Mouse (Mus musculus) heart, postnatal 4 days (tissue): ENCODE measurements around the gene Prpf8. TPM values are rescaled to one million over a fixed set of nuclear protein-coding genes. Genes with fewer than 3 reads are reported as not detected.
A peak's percentile ranks its signal among the peaks of the same experiment; 100 is the strongest.

Source experiments
- DNase-seq: peaks from one replicate; pipeline ENCODE4 v3.0.0; 2021
- total RNA-seq, 2 experiments: library from RNA; stranded (reverse); gene quantifications; 2 replicates each; pipeline ENCODE4 v1.2.3; 2021

Gene Prpf8
- total RNA-seq, 2 experiments from 2014 or later, result 113 to 115 TPM

DNA sequence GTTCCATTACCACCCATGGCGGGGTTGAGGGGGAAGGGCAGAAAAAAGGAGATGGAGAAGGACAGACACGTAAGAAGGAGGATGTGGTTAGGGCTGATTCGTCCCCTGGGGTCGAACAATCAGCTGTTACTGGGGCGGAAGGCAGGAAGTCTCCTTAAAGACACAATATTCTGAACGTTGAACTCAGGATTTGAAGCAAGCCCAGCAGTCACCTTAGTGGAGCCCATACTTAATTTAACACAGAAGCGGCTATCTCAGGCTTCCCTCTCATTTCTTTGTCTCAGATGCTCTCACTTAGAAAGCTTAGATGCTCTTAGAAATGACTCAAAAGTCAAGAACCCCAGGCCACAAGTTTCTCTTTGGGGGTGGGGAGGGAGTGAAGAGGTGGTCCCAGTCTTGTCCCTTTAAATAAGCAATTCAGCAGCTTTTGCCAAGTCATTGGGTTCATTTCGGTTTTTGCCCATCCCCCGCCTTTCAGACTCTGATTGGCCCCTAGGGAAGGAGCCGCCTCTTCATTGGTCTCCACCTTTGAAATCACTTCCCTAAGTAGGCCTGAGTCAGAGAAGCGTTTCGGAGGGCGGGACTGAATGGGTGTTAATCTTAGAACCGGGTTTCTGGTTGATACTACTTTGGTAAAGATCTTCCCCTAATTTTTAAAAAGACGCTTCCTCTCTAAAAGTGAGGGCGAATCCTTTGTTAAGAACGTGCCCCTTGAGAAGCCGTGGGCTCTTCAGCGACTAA, 26.3 kb upstream of the Prpf8 start:
- peak; percentile 91 for DNase-seq

DNA sequence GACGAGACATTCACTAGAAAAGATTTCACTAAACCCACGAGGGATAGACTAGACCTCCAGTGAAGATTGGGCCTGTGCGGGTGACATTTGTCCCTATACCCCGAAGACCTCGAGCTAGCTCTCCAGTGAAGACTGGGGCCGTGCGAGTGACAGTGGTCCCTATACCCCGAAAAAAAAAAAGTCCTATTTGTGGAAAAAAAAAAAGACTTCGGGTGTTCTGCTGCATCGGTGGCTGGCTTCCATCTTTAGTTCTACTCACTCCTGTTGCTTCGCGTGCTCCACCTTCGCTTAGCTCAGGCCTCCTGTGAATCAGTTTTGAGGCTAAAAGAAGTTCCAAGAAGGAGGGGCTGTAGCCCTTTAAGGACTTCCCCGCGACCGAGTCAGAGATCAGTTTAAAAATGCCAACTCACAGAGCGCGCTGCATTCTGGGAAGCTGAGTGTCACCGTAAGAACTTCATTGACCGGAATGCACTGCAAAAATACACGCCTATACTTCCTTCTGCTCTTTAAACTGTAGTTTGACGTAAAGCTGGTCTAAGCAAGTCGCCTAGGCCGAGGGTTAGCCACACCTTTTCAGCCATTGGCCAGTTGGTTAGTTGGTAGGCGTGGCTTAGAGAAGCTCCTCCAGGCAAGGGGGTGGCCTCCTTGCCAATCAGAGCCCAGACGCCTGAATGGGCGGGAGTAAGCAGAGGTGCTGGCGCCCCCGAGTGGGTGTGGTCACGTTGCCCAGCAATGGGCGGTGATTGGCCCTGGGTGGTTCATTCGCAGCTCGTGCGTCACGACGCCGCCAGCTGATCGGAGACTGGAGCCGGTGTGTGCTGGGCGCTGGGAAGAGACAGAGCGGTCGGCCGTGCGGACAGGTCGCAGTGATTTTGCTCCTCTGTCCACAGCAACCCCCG, 25.5 kb upstream of the Prpf8 start, which contains the start of gene Tlcd2:
Tlcd2 (plus strand) TSS at position 872 of the 899 bp plus-strand sequence.
- DNase-seq, result peak; percentile 99

DNA sequence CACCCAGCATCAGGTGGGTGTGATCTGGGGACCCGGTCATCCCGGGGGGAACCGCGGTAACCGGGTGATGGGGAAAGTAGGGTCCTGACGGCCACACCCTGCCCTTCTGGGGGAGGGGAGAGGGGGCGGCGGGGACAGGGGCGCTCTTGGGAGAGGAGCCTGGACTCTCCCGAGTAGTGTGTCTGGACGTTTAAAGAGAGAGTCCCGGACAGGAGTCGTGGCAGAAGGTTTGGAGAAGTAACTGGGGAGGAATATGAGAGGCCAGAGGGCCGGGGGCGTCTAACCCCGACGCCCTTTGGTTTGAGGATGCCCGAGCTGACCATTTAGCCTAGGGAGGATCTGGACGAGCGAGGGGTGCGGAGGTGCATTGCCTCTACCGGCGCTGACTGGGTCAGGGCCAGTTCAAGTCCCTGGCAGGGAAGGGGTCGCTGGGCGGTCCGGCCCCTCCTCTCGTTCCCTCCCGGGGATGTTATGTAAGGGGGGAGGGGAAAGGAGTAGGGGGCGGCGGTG, 24.8 kb upstream of the Prpf8 start:
- DNase-seq, result no peak

DNA sequence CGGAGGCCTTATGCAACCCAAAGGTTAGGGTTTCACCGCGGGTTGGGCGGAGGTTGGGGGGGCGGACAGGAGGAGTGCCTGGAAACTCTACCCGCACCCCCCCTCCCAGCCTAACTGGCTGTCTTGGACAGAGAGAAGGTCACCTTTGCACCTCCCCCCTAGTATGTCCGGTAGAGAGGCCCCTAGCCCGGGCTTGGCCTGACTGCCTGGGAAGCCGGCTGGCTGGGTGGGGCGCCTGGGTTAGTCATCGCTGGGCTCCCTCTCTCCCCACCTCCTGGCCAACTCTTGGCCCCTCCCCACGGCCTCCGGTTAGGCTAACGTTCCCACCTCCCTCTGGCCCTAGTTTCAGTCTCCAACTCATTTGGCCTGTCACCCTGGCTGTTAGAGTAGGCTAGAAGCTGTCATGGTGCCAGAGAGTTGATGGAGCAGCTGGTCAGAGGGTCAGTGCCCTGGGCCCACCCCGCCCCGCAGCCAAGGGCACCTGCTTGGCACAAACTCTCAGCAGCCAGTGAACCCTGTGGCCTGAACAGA, 24.3 kb upstream of the Prpf8 start:
- peak; percentile 90 for DNase-seq

DNA sequence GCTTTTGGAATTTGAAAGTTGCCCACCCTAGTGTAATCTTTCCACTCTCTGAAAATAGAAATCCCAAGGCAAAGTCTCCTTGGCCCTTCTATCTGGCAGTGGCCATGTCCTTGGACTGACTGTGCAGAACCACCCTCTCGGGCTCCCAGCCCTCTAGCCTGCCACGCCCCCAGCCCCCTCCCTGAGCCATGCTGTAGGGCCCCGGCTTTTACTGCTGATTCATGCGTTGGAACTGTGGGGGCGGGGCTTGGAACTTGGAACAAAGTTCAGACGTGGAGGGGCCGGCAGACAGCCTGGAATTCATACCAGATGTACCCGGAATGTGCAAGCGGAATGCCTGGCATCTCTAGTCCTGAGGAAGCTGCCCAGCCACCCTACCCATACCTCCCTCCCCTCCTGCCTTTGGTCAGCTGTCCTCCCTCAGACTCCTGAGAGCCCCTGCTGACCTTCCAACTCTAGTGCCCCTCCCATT, 23.7 kb upstream of the Prpf8 start:
- DNase-seq, result peak; percentile 97

GRCm38 (mm10) chr11:75463624-75464023, 23.0 kb upstream of the Prpf8 start:
- DNase-seq, result no peak

DNA sequence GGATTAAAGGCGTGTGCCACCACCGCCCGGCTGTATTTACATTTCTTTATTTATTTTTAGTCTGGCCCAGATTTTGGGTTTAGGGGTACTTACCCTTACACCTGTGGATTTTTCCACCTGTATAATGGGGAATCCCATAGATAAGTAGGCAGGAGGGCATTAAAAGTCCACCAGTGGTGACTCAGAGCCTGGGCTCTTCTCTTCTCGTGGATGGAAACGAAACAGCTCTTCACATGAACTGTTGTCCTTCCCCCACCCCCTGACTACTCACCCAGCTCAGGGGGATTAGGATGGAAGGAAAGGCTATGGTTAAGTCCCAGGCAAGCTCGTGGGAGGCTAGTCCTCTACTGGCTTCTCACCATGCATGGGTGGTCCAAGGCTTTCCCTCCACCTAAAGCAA, 22.2 kb upstream of the Prpf8 start:
- DNase-seq, result no peak

- DNase-seq, result no peak
Observed at GRCm38 (mm10) chr11:75465051-75465450, 21.6 kb upstream of the Prpf8 start.

DNA sequence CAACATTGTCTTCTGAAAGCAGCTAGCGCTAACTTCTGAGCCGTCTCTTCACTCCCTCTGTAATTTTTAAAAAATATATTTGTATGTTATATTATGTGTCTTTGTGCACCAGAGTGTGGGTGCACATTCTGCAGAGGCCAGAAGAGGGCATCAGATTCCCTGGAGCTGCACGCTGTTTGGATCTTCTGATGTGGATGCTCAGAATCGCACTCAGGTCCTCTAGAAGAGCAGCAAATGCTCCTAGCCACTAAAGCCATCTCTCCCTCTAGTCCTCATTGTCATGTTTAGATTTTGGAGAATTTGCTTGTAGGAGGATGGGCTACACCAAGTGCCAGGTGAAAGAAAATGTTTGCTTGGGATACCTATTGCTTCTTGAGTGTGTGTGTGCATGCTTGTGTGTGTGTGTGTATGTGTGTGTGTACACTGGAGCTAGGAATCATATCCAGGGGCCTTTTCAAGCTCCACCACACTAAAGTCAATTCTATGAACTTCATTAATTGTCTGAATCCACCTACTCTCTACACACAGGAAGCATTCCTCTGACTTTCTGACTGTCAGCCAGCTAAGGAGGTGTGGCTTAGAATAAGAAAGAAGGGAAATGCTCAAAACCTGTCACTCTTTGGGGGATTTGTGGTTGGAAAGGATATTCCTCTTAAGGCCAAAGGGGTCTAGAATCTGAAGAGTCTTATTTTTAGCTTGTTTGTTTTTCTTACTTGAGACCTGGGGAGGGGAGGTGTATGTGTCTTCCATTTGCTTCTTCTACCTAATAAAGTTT, 19.7 kb upstream of the Prpf8 start:
- DNase-seq, result no peak

DNA sequence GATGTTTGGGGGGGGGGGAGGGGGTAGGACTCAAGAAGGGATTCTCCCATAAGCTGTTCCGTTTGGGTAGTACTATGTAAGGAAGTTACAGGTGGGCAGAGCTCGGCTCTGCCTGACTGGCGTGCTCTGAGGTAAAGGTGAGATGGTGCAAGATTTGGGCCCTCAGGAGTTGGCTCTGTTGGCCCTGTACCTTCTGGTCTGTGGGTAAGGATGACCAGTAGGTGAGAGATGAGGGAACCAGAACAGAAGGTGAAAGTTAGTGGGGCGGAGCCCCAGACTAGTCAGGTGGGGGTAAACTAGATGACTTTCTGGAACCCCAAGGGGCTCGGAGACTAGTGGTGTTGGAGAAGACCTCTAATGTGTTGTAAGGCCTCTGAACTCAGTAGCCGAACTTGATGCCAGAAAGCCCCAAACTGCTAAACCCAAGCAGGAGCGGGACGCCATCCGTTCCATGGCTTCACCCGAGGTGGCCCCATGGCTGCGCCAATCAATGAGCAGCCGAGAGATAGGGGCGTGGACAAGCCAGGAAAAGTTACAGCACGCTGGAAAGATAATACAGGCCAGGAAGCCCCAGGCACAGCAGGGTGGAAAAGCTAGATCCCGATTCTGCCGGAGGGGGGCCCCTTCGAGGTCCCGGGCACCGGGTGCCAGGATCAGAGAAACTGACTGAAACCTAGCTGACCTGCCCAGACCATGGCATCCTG, 19.0 kb upstream of the Prpf8 start:
- DNase-seq, result peak; percentile 80

GRCm38 (mm10) chr11:75468410-75468809, 18.2 kb upstream of the Prpf8 start:
- no peak for DNase-seq

DNA sequence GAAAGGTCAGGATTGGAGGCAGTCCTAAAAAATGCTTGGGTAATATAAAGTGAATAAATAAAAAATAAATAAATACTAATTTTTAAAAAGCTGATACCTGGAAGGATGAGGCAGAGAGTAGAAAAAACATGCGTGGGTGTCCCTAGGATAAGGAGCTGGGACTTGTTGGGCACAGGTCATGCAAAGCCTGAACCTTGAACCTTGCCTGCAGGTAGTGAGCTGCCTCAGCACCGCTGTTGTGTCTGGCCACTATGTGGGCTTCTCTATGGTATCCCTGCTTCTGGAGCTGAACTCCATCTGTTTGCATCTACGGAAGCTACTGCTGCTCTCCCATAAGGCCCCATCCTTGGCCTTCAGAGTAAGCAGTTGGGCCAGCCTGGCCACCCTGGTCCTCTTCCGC, 17.4 kb upstream of the Prpf8 start:
- no peak for DNase-seq

DNA sequence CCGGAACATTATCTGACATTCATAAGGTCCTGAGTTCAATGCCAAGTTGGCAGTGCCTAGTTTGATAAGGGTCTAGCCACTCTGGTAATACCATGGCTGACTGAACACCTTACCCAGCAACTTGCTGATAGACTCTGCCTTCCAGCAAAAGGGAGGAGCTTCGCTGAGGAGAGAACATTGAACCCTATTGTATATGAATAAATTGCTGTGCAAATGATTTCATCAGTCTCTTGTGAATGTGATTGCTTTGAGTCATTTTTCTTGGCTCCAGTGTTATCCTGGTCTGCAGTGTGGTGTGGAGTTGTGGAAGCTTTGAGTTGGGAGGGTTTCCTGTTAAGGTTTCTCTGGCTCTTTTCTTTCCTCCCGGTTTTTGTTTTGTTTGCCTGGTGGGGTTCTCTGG, 15.9 kb upstream of the Prpf8 start:
- no peak for DNase-seq

- DNase-seq, result no peak
Observed at GRCm38 (mm10) chr11:75472469-75473081, 14.0 kb upstream of the Prpf8 start.

- no peak for DNase-seq
Observed at GRCm38 (mm10) chr11:75473376-75473775, 13.2 kb upstream of the Prpf8 start.

DNA sequence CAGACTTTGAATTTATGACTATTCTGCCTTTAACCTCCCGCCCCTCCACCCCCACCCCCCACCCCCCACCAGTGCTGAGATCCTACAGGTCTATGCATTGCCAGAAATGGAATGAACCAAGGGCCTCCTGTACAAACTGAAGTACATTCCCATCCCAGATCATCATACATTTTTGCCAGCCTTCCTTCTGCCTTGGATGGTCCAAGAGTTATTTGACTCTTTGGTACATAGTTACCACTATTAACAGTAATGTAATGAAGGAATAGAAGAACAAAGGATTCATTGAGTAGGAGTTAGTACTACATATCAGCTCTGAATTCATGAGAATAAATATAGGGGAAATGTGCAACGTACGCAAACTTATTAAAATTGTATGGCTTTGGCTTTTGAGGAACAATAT, 424 bp upstream of the Prpf8 start:
- DNase-seq, result no peak

- no peak for DNase-seq
Observed at GRCm38 (mm10) chr11:75487496-75487895, 880 bp downstream of the Prpf8 start.

- DNase-seq, result no peak
Observed at GRCm38 (mm10) chr11:75494296-75495049, 7.9 kb downstream of the Prpf8 start.

- DNase-seq, result peak; percentile 43
Observed at GRCm38 (mm10) chr11:75498126-75498525, 11.5 kb downstream of the Prpf8 start.

DNA sequence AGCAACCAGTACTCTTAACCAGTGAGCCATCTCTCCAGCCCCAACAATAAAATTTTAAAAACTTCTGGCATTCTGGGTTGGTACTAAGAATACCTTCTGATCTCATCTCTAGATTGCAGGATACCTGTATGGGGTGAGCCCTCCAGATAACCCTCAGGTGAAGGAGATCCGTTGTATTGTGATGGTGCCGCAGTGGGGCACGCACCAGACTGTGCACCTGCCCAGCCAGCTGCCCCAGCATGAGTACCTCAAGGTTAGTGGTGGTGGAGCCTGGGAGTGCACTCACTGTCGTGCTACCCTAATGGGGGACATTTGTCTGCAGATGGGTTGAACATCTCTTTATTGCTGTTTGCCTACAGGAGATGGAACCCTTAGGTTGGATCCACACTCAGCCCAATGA, 21.5 kb downstream of the Prpf8 start:
- DNase-seq, result no peak
